Mouse (Mus musculus) forebrain, embryonic 12.5 days (tissue): ENCODE data around the gene Myo10. TPM values are rescaled to one million over a fixed set of nuclear protein-coding genes. Genes with fewer than 3 reads are reported as not detected.

Source experiments
- ATAC-seq: fragments of 200-750 bp; cut with Nextera tagmentation; 2 replicates; pipeline ENCODE4 v1.8.0; 2017; ENCODE audit warnings: moderate TSS enrichment; ENCODE audit not compliant: low FRiP score
- H3K27ac ChIP-seq: fragments of 300-500 bp; sonication (generic); 2 replicates; pipeline ENCODE4 v1.5.1; 2016; ENCODE audit warnings: mild to moderate bottlenecking
- H3K27me3 ChIP-seq: fragments of 300-500 bp; sonication (generic); 2 replicates; pipeline ENCODE4 v1.6.1; 2016; ENCODE audit warnings: mild to moderate bottlenecking
- H3K36me3 ChIP-seq: fragments of 300-500 bp; sonication (generic); replicated peaks from 2 replicates; pipeline ENCODE4 v1.6.1; 2016; ENCODE audit warnings: mild to moderate bottlenecking
- H3K4me1 ChIP-seq: fragments of 300-500 bp; sonication (generic); 2 replicates; pipeline ENCODE4 v1.6.1; 2016
- H3K4me2 ChIP-seq: fragments of 300-500 bp; sonication (generic); 2 replicates; pipeline ENCODE4 v1.6.1; 2016; ENCODE audit warnings: mild to moderate bottlenecking, moderate library complexity
- H3K4me3 ChIP-seq: fragments of 300-500 bp; sonication (generic); replicated peaks from 2 replicates; pipeline ENCODE4 v1.5.1; 2016; ENCODE audit warnings: mild to moderate bottlenecking
- H3K9ac ChIP-seq: fragments of 300-500 bp; sonication (generic); 2 replicates; pipeline ENCODE4 v1.6.1; 2016; ENCODE audit warnings: mild to moderate bottlenecking
- H3K9me3 ChIP-seq: fragments of 300-500 bp; sonication (generic); 2 replicates; pipeline ENCODE4 v1.6.1; 2016
- WGBS: fragments of 180-500 bp; shearing (Covaris S2); methylation state at CpG from one replicate; pipeline ENCODE4 v1.1.7; 2016; 5-methylcytosine and 5-hydroxymethylcytosine counted together
- polyA plus RNA-seq: library from polyadenylated mRNA; unstranded; fragments of >200 nt; fragmentation: Nextera tagmentation; extraction: Ambion mirVana; gene quantifications from 2 replicates; pipeline ENCODE4 v1.2.1, GENCODE M21; 2016

Gene Myo10
- 65.6 and 82.4 TPM in 2 replicates for polyA plus RNA-seq

- Histone ChIP-seq H3K4me2 (peak within 1 kb of the TSS; percentile 97), H3K4me3 (peak within 1 kb of the TSS; percentile 71), H3K27ac (peak within 1 kb of the TSS; percentile 21), H3K9ac (peak within 1 kb of the TSS; percentile 66), H3K27me3 (peaks cover 42% of the 10 kb centered on the region), H3K9me3 (no peaks in the 10 kb centered on the region), H3K4me1 (peaks cover 17% of the 10 kb centered on the region), H3K36me3 (no peaks in the 10 kb centered on the region)
- under 1% methylated on average over 52 of the region's 53 CpGs for WGBS
- peak; percentile 95 for ATAC-seq
Measured at GRCm38 (mm10) chr15:25622200-25622866, at the start of gene Myo10. Myo10 (plus strand) TSS chr15:25622525.

GRCm38 (mm10) chr15:25573113-25573512 is 49.2 kb upstream of the Myo10 start:
- H3K27ac ChIP-seq, result no peak overlapping the region
- H3K4me3 ChIP-seq, result no peak overlapping the region
- H3K36me3 ChIP-seq, result no peaks in the 10 kb centered on the region
- ATAC-seq, result no peak
- WGBS, result 90% methylated on average over 3 of the region's 3 CpGs
- no peaks in the 10 kb centered on the region for H3K4me1 ChIP-seq
- H3K9ac ChIP-seq, result no peak overlapping the region
- H3K9me3 ChIP-seq, result no peaks in the 10 kb centered on the region
- no peak overlapping the region for H3K4me2 ChIP-seq
- H3K27me3 ChIP-seq, result no peaks in the 10 kb centered on the region

- Histone ChIP-seq H3K9me3 (no peaks in the 10 kb centered on the region), H3K4me1 (no peaks in the 10 kb centered on the region), H3K27ac (no peak overlapping the region), H3K36me3 (no peaks in the 10 kb centered on the region), H3K4me2 (no peak overlapping the region), H3K4me3 (no peak overlapping the region), H3K27me3 (no peaks in the 10 kb centered on the region), H3K9ac (no peak overlapping the region)
- ATAC-seq, result no peak
- 77% methylated on average over 7 of the region's 7 CpGs for WGBS
Measured at GRCm38 (mm10) chr15:25573876-25574601, 48.3 kb upstream of the Myo10 start.

GRCm38 (mm10) chr15:25577327-25578051 is 44.8 kb upstream of the Myo10 start:
- H3K4me1 ChIP-seq, result peaks cover 5% of the 10 kb centered on the region; the same call in 1 of the 2 replicates

GRCm38 (mm10) chr15:25578369-25578768 is 44.0 kb upstream of the Myo10 start:
- Histone ChIP-seq H3K9ac (no peak overlapping the region), H3K27ac (no peak overlapping the region), H3K4me1 (peaks cover 5% of the 10 kb centered on the region; the same call in 1 of the 2 replicates), H3K9me3 (no peaks in the 10 kb centered on the region), H3K4me2 (no peak overlapping the region), H3K4me3 (no peak overlapping the region), H3K36me3 (no peaks in the 10 kb centered on the region), H3K27me3 (no peaks in the 10 kb centered on the region)
- WGBS, result 92% methylated on average over 4 of the region's 4 CpGs
- ATAC-seq, result no peak

More at GRCm38 (mm10) chr15:25577327-25578051, 44.8 kb upstream of the Myo10 start:
- H3K36me3 ChIP-seq, result no peaks in the 10 kb centered on the region
- H3K27ac ChIP-seq, result no peak overlapping the region
- WGBS, result 88% methylated on average over 8 of the region's 8 CpGs
- no peak overlapping the region for H3K4me2 ChIP-seq
- ATAC-seq, result no peak
- H3K9ac ChIP-seq, result no peak overlapping the region
- H3K4me3 ChIP-seq, result no peak overlapping the region
- H3K27me3 ChIP-seq, result no peaks in the 10 kb centered on the region
- no peaks in the 10 kb centered on the region for H3K9me3 ChIP-seq

- no peak overlapping the region for H3K9ac ChIP-seq
- H3K27me3 ChIP-seq, result no peaks in the 10 kb centered on the region
- H3K4me2 ChIP-seq, result no peak overlapping the region
- no peaks in the 10 kb centered on the region for H3K9me3 ChIP-seq
- H3K36me3 ChIP-seq, result no peaks in the 10 kb centered on the region
- H3K27ac ChIP-seq, result no peak overlapping the region
- H3K4me3 ChIP-seq, result no peak overlapping the region
- 59% methylated on average over 6 of the region's 6 CpGs for WGBS
- ATAC-seq, result no peak
- H3K4me1 ChIP-seq, result peaks cover 5% of the 10 kb centered on the region; the same call in 1 of the 2 replicates
Measured at GRCm38 (mm10) chr15:25580731-25581130, 41.6 kb upstream of the Myo10 start.

- Histone ChIP-seq H3K9me3 (no peaks in the 10 kb centered on the region), H3K27me3 (no peaks in the 10 kb centered on the region), H3K4me2 (no peak overlapping the region), H3K9ac (no peak overlapping the region), H3K27ac (no peak overlapping the region), H3K4me1 (peaks cover 5% of the 10 kb centered on the region; the same call in 1 of the 2 replicates), H3K36me3 (no peaks in the 10 kb centered on the region), H3K4me3 (no peak overlapping the region)
- no peak for ATAC-seq
- 65% methylated on average over 6 of the region's 6 CpGs for WGBS
Measured at GRCm38 (mm10) chr15:25582055-25582454, 40.3 kb upstream of the Myo10 start.

- Histone ChIP-seq H3K9me3 (no peaks in the 10 kb centered on the region), H3K4me3 (no peak overlapping the region), H3K9ac (no peak overlapping the region), H3K27me3 (no peaks in the 10 kb centered on the region), H3K4me2 (no peak overlapping the region), H3K4me1 (peaks cover 7% of the 10 kb centered on the region; the same call in 1 of the 2 replicates), H3K36me3 (no peaks in the 10 kb centered on the region), H3K27ac (no peak overlapping the region)
- WGBS, result 88% methylated on average over 8 of the region's 8 CpGs
- no peak for ATAC-seq
Measured at GRCm38 (mm10) chr15:25583361-25583760, 39.0 kb upstream of the Myo10 start.

GRCm38 (mm10) chr15:25586828-25587227 is 35.5 kb upstream of the Myo10 start:
- WGBS, result 81% methylated on average over 3 of the region's 3 CpGs

GRCm38 (mm10) chr15:25587943-25588342 is 34.4 kb upstream of the Myo10 start:
- no peak overlapping the region for H3K4me2 ChIP-seq
- no peaks in the 10 kb centered on the region for H3K36me3 ChIP-seq
- 75% methylated on average over 8 of the region's 8 CpGs for WGBS
- H3K4me3 ChIP-seq, result no peak overlapping the region
- H3K27ac ChIP-seq, result no peak overlapping the region
- peaks cover 6% of the 10 kb centered on the region; the same call in 1 of the 2 replicates for H3K27me3 ChIP-seq
- H3K9me3 ChIP-seq, result no peaks in the 10 kb centered on the region
- ATAC-seq, result no peak
- H3K9ac ChIP-seq, result no peak overlapping the region
- H3K4me1 ChIP-seq, result peaks cover 2% of the 10 kb centered on the region; the same call in 1 of the 2 replicates

More at GRCm38 (mm10) chr15:25586828-25587227, 35.5 kb upstream of the Myo10 start:
- Histone ChIP-seq H3K4me3 (no peak overlapping the region), H3K27me3 (peaks cover 6% of the 10 kb centered on the region; the same call in 1 of the 2 replicates), H3K27ac (no peak overlapping the region), H3K36me3 (no peaks in the 10 kb centered on the region), H3K4me2 (no peak overlapping the region), H3K9ac (no peak overlapping the region), H3K4me1 (peaks cover 2% of the 10 kb centered on the region; the same call in 1 of the 2 replicates), H3K9me3 (no peaks in the 10 kb centered on the region)
- ATAC-seq, result no peak

- Histone ChIP-seq H3K27ac (no peak overlapping the region), H3K27me3 (peaks cover 7% of the 10 kb centered on the region; the same call in 1 of the 2 replicates), H3K9me3 (no peaks in the 10 kb centered on the region), H3K4me2 (no peak overlapping the region), H3K9ac (no peak overlapping the region), H3K36me3 (no peaks in the 10 kb centered on the region), H3K4me3 (no peak overlapping the region), H3K4me1 (peaks cover 6% of the 10 kb centered on the region; the same call in 1 of the 2 replicates)
- WGBS, result 91% methylated on average over 11 of the region's 11 CpGs
- ATAC-seq, result no peak
Measured at GRCm38 (mm10) chr15:25589318-25589902, 32.9 kb upstream of the Myo10 start.

GRCm38 (mm10) chr15:25589916-25590315 is 32.4 kb upstream of the Myo10 start:
- H3K27me3 ChIP-seq, result peaks cover 12% of the 10 kb centered on the region; the same call in 1 of the 2 replicates
- no peak overlapping the region for H3K4me3 ChIP-seq
- H3K36me3 ChIP-seq, result no peaks in the 10 kb centered on the region
- no peaks in the 10 kb centered on the region for H3K9me3 ChIP-seq
- H3K9ac ChIP-seq, result no peak overlapping the region
- no peak overlapping the region for H3K4me2 ChIP-seq
- WGBS, result 88% methylated on average over 5 of the region's 5 CpGs
- no peak for ATAC-seq
- peaks cover 6% of the 10 kb centered on the region; the same call in 1 of the 2 replicates for H3K4me1 ChIP-seq
- H3K27ac ChIP-seq, result no peak overlapping the region
